Mouse (Mus musculus) forebrain, embryonic 14.5 days (tissue): ENCODE data around the gene Vmn1r107. TPM values are rescaled to one million over a fixed set of nuclear protein-coding genes. Genes with fewer than 3 reads are reported as not detected.
"Not testable (repeated sequence)": the region's sequence is repeated elsewhere in the genome, so short reads cannot be mapped to it uniquely, and the experiment has no call there.

Source experiments
- ATAC-seq: fragments of 200-750 bp; cut with Nextera tagmentation; 2 replicates; pipeline ENCODE4 v1.8.0; 2017; ENCODE audit warnings: mild to moderate bottlenecking, moderate library complexity
- DNase-seq: peaks from one replicate; pipeline ENCODE4 v3.0.0-alpha.2; 2015; ENCODE audit warnings: low spot score
- H3K27ac ChIP-seq: fragments of 300-500 bp; sonication (generic); 2 replicates; pipeline ENCODE4 v1.5.1; 2014; ENCODE audit warnings: low read depth, mild to moderate bottlenecking, control low read depth, low read length, moderate library complexity
- H3K27me3 ChIP-seq: fragments of 300-500 bp; sonication (generic); replicated peaks from 2 replicates; pipeline ENCODE4 v1.6.1; 2014; ENCODE audit warnings: low read length, control low read depth, mixed read lengths; ENCODE audit not compliant: control insufficient read depth, insufficient read depth
- H3K36me3 ChIP-seq: fragments of 300-500 bp; sonication (generic); 2 replicates; pipeline ENCODE4 v1.6.1; 2014; ENCODE audit warnings: low read length, control low read depth; ENCODE audit not compliant: control insufficient read depth, insufficient read depth
- H3K4me1 ChIP-seq: fragments of 300-500 bp; sonication (generic); 2 replicates; pipeline ENCODE4 v1.6.1; 2014; ENCODE audit warnings: antibody characterized with exemption, low read length, control low read depth; ENCODE audit not compliant: control insufficient read depth, insufficient read depth
- H3K4me2 ChIP-seq: fragments of 300-500 bp; sonication (generic); 2 replicates; pipeline ENCODE4 v1.6.1; 2014; ENCODE audit warnings: mild to moderate bottlenecking, control low read depth, low read length
- H3K4me3 ChIP-seq: fragments of 300-500 bp; sonication (generic); 2 replicates; pipeline ENCODE4 v1.5.1; 2014; ENCODE audit warnings: low read depth, low read length, control low read depth
- H3K9ac ChIP-seq: fragments of 300-500 bp; sonication (generic); 2 replicates; pipeline ENCODE4 v1.6.1; 2014; ENCODE audit warnings: mild to moderate bottlenecking, low read length, control low read depth, moderate library complexity
- H3K9me3 ChIP-seq: fragments of 300-500 bp; sonication (generic); replicated peaks from 2 replicates; pipeline ENCODE4 v1.6.1; 2016; ENCODE audit warnings: low read length, control low read depth, mixed read lengths; ENCODE audit not compliant: control insufficient read depth
- WGBS: fragments of 180-500 bp; shearing (Covaris S2); extraction: QIAGEN DNeasy Blood & Tissue Kit; methylation state at CpG from one replicate; pipeline ENCODE4 v1.1.7; 2014; 5-methylcytosine and 5-hydroxymethylcytosine counted together
- polyA plus RNA-seq: library from polyadenylated mRNA; unstranded; fragments of >200 nt; fragmentation: Nextera tagmentation; extraction: Ambion mirVana; gene quantifications from 2 replicates; pipeline ENCODE4 v1.2.1, GENCODE M21; 2014

Gene Vmn1r107
- polyA plus RNA-seq = not detected in 2 replicates

GRCm38 (mm10) chr7:20668618-20669017 lies at the start of gene Vmn1r107:
Vmn1r107 (plus strand) TSS chr7:20668918.
- not testable (repeated sequence) for DNase-seq, ATAC-seq

GRCm38 (mm10) chr7:20703116-20703515 lies 34.4 kb downstream of the Vmn1r107 start, which contains the start of gene Vmn1r111:
Vmn1r111 (minus strand) TSS chr7:20703216.
- not testable (repeated sequence) for H3K27me3 ChIP-seq, H3K9me3 ChIP-seq, H3K36me3 ChIP-seq, ATAC-seq, H3K4me1 ChIP-seq, H3K4me3 ChIP-seq, H3K4me2 ChIP-seq, H3K27ac ChIP-seq, H3K9ac ChIP-seq, DNase-seq
- WGBS = no CpG with 5 or more reads among the region's 2 CpGs

More at GRCm38 (mm10) chr7:20668618-20669017, at the start of gene Vmn1r107:
- not testable (repeated sequence) for H3K4me1 ChIP-seq, H3K9ac ChIP-seq, H3K27ac ChIP-seq, H3K27me3 ChIP-seq, H3K4me3 ChIP-seq, H3K4me2 ChIP-seq, H3K36me3 ChIP-seq, H3K9me3 ChIP-seq
- no CpG with 5 or more reads among the region's 3 CpGs for WGBS

Other genes with a start within 250 kb of the Vmn1r107 start
- not detected in 2 replicates for gene Vmn1r101, start 226.3 kb upstream of the Vmn1r107 start, polyA plus RNA-seq
- not detected in 2 replicates for gene Gm10670, start 194.0 kb upstream of the Vmn1r107 start, polyA plus RNA-seq
- not detected in 2 replicates for gene Vmn1r103, start 158.4 kb upstream of the Vmn1r107 start, polyA plus RNA-seq
- not detected in 2 replicates for gene Vmn1r104, start 135.1 kb upstream of the Vmn1r107 start, polyA plus RNA-seq
- not detected in 2 replicates for gene Gm5726, start 123.2 kb upstream of the Vmn1r107 start, polyA plus RNA-seq
- gene Gm4141, start 92.7 kb upstream of the Vmn1r107 start, polyA plus RNA-seq = not detected in 2 replicates
- gene Gm4513, start 69.9 kb upstream of the Vmn1r107 start, polyA plus RNA-seq = not detected in 2 replicates
- not detected in 2 replicates for gene Vmn1r111, start 34.3 kb downstream of the Vmn1r107 start, polyA plus RNA-seq
- gene Gm10668, start 61.7 kb downstream of the Vmn1r107 start, polyA plus RNA-seq = not detected in 2 replicates
- gene Vmn1r112, start 102.3 kb downstream of the Vmn1r107 start, polyA plus RNA-seq = not detected in 2 replicates
- not detected in 2 replicates for gene Vmn1r113, start 118.4 kb downstream of the Vmn1r107 start, polyA plus RNA-seq
- not detected in 2 replicates for gene Vmn1r114, start 143.3 kb downstream of the Vmn1r107 start, polyA plus RNA-seq
- not detected in 2 replicates for gene Vmn1r115, start 176.1 kb downstream of the Vmn1r107 start, polyA plus RNA-seq
- gene Vmn1r116, start 203.3 kb downstream of the Vmn1r107 start, polyA plus RNA-seq = not detected in 2 replicates
- not detected in 2 replicates for gene Vmn1r117, start 215.2 kb downstream of the Vmn1r107 start, polyA plus RNA-seq
- not detected in 2 replicates for gene Vmn1r118, start 243.4 kb downstream of the Vmn1r107 start, polyA plus RNA-seq